Mouse (Mus musculus) embryo, embryonic 11.5 days (tissue): ENCODE data around the gene Ppp1r3f.

Experiments used
- DNase-seq: peaks from one replicate; pipeline ENCODE4 v3.0.0-alpha.2; 2012; ENCODE audit warnings: low read depth, low spot score

The Ppp1r3f gene

DNA sequence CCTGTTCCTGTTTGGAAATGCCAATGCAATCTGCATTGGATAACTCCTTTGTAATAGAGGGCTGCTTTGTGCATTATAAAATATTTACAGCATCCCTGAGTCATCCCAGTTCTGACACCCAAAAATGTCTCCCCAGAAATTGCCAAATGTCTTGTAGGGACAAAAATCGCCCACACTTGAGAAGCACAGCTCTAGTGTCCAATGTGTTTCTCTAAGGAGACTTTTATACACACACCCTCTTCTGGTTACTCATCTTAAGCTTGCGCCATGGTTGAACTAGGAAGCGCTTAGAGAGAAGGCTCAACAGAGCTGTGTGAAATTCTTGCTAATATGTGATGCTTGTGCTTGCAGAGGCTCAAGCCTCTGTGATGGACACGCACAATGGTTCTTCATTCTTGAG is 20.6 kb downstream of the Ppp1r3f start:
- no peak for DNase-seq

DNA sequence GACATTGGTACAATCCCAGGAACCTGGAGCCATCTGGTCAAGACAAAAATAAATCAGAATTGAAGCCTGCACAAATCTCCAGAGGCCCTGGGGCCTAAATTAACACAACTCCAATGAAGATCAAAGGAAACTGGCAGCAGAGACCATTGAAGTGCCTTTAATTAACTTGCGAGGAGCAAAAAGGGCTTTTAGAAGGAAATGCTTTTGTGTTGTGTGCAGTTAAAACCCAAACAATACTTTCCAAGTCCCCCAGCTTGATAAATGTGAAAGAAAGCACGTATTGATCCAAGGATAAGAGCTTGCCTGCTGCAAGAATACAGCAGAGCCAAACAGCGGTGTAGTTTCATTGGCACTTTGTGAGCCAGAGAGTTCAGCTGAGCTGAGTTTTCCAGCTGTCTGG is 49.1 kb downstream of the Ppp1r3f start:
- no peak for DNase-seq
